ENCODE assay signal across 20 mouse cellular contexts in the genomic region with DNA sequence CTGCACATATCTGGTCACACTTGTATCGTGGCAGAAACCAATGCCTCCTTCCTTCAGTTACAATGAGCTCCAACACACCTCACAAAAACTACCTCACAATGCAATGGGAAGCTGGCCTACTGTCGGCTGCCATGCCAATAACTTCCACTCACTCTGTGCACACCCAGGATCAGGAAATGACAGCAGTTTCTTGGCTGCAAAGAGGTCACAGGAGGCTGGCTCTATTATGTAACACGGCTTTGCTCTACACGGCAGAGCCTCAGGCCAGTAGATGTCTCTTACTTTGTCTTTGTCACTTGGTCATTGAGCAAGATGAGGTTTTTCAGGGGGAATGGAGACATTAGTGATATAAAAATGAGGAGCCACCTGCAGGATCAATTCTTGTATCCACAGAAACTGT.
DNase-seq lines count a peak whose midpoint lies in the region; ATAC-seq and TF ChIP-seq lines count a peak whose summit lies in the region.
"Had no signal": no experiment of that assay in that cellular context is flagged by ENCODE, and none has a peak within 500 bp of the region (broad histone marks: within the 10 kb centered on the region; RNA-seq: fewer than 3 reads in every experiment).

No protein-coding gene starts in this region.

- peak overlapping the region; percentile 64 for H3K27ac ChIP-seq in heart, adult 2 months
- H3K27ac ChIP-seq in midbrain, embryonic 11.5 days (ENCODE audit: low read depth, low read length): no peak overlapping the region
- no peak overlapping the region for H3K27ac ChIP-seq in midbrain, embryonic 13.5 days
- no peak overlapping the region for H3K27ac ChIP-seq in hindbrain, embryonic 10.5 days
- H3K27ac ChIP-seq: forebrain, embryonic 12.5 days; neural tube, embryonic 12.5 days had no signal

- TF ChIP-seq EP300 in heart, adult 2 months (IDR thresholded peaks at IDR 0.05; ENCODE audit: insufficient read depth, low read depth, low read length): peak; percentile 86

- no peak overlapping the region for H3K4me2 ChIP-seq in midbrain, embryonic 11.5 days
- H3K4me2 ChIP-seq in midbrain, embryonic 13.5 days (replicated peaks): no peak overlapping the region
- H3K4me2 ChIP-seq: forebrain, embryonic 12.5 days; heart, embryonic 12.5 days; limb, embryonic 15.5 days; neural tube, embryonic 12.5 days had no signal

- ATAC-seq in midbrain, embryonic 11.5 days (ENCODE audit: low FRiP score): no peak
- ATAC-seq in midbrain, embryonic 13.5 days: no peak

- no peaks in the 10 kb centered on the region for H3K9me3 ChIP-seq in midbrain, embryonic 11.5 days (ENCODE audit: control insufficient read depth, low read length)
- no peaks in the 10 kb centered on the region for H3K9me3 ChIP-seq in midbrain, embryonic 13.5 days
- H3K9me3 ChIP-seq in hindbrain, embryonic 10.5 days: no peaks in the 10 kb centered on the region
- H3K9me3 ChIP-seq: forebrain, embryonic 12.5 days; heart, embryonic 12.5 days; limb, embryonic 15.5 days; megakaryocyte, embryonic 14.5 days; neural tube, embryonic 12.5 days had no signal

- WGBS in heart, adult 2 months: 18% methylated on average over 4 of the region's 4 CpGs
- WGBS in midbrain, embryonic 11.5 days: 86% methylated on average over 4 of the region's 4 CpGs
- WGBS in midbrain, embryonic 13.5 days: 81% methylated on average over 4 of the region's 4 CpGs
- 85% methylated on average over 4 of the region's 4 CpGs for WGBS in hindbrain, embryonic 10.5 days

- H3K9ac ChIP-seq in heart, adult 2 months (ENCODE audit: low read depth, low read length): no peak overlapping the region
- H3K9ac ChIP-seq in midbrain, embryonic 11.5 days (ENCODE audit: low read length): no peak overlapping the region
- no peak overlapping the region for H3K9ac ChIP-seq in midbrain, embryonic 13.5 days (replicated peaks)
- H3K9ac ChIP-seq: forebrain, embryonic 12.5 days; heart, embryonic 12.5 days; limb, embryonic 15.5 days; neural tube, embryonic 12.5 days had no signal

- intact Hi-C loops in heart, adult 2 months (cut with DNase I): no loop called here
- intact Hi-C loops in heart, postnatal 25 days (cut with DNase I): no loop called here

- peaks cover 2% of the 10 kb centered on the region for H3K79me2 ChIP-seq in heart, adult 2 months (replicated peaks; ENCODE audit: control insufficient read depth, insufficient read depth, low read length)

- no peak for TF ChIP-seq POLR2A in heart, adult 2 months (IDR thresholded peaks at IDR 0.05; ENCODE audit: insufficient read depth, low read depth, low read length)

- H3K27me3 ChIP-seq in heart, adult 2 months (ENCODE audit: control insufficient read depth, insufficient read depth, low read length): no peaks in the 10 kb centered on the region
- no peaks in the 10 kb centered on the region for H3K27me3 ChIP-seq in midbrain, embryonic 11.5 days (ENCODE audit: control insufficient read depth, insufficient read depth, low read length)
- no peaks in the 10 kb centered on the region for H3K27me3 ChIP-seq in midbrain, embryonic 13.5 days
- H3K27me3 ChIP-seq in hindbrain, embryonic 10.5 days (ENCODE audit: insufficient read depth, poor library complexity, severe bottlenecking): no peaks in the 10 kb centered on the region
- H3K27me3 ChIP-seq: forebrain, embryonic 12.5 days; heart, embryonic 12.5 days; limb, embryonic 15.5 days; neural tube, embryonic 12.5 days had no signal

- TF ChIP-seq CTCF in heart, adult 2 months (IDR thresholded peaks at IDR 0.05): no peak

- H3K4me1 ChIP-seq in heart, adult 2 months (ENCODE audit: control insufficient read depth, insufficient read depth, low read length): peaks cover 43% of the 10 kb centered on the region
- H3K4me1 ChIP-seq in midbrain, embryonic 11.5 days (ENCODE audit: control insufficient read depth, insufficient read depth, low read length): no peaks in the 10 kb centered on the region
- no peaks in the 10 kb centered on the region for H3K4me1 ChIP-seq in midbrain, embryonic 13.5 days (replicated peaks)
- no peaks in the 10 kb centered on the region for H3K4me1 ChIP-seq in hindbrain, embryonic 10.5 days (replicated peaks)
- H3K4me1 ChIP-seq: forebrain, embryonic 12.5 days; megakaryocyte, embryonic 14.5 days; neural tube, embryonic 12.5 days had no signal

- H3K4me3 ChIP-seq in heart, adult 2 months: no peak overlapping the region
- no peak overlapping the region for H3K4me3 ChIP-seq in midbrain, embryonic 11.5 days (ENCODE audit: low read depth, low read length)
- no peak overlapping the region for H3K4me3 ChIP-seq in midbrain, embryonic 13.5 days (replicated peaks)
- H3K4me3 ChIP-seq in hindbrain, embryonic 10.5 days: no peak overlapping the region
- H3K4me3 ChIP-seq: forebrain, embryonic 12.5 days; heart, embryonic 12.5 days; limb, embryonic 15.5 days; megakaryocyte, embryonic 14.5 days; neural tube, embryonic 12.5 days had no signal

- H3K36me3 ChIP-seq in heart, adult 2 months (ENCODE audit: control insufficient read depth, insufficient read depth, low read length): peaks cover 70% of the 10 kb centered on the region
- H3K36me3 ChIP-seq in midbrain, embryonic 11.5 days (ENCODE audit: control insufficient read depth, insufficient read depth, low read length): no peaks in the 10 kb centered on the region
- H3K36me3 ChIP-seq in midbrain, embryonic 13.5 days: no peaks in the 10 kb centered on the region
- no peaks in the 10 kb centered on the region for H3K36me3 ChIP-seq in hindbrain, embryonic 10.5 days
- H3K36me3 ChIP-seq: forebrain, embryonic 12.5 days; heart, embryonic 12.5 days; limb, embryonic 15.5 days; neural tube, embryonic 12.5 days had no signal

- DNase-seq in adrenal gland, postnatal 10 days: peak; percentile 42
- no peak for DNase-seq in adrenal gland, adult 8-10 months
- DNase-seq in heart, adult 2 months: peak in 1 of 2 experiments; percentile 43
- no peak for DNase-seq in heart, postnatal 25 days (ENCODE audit: low spot score)
- peak; percentile 56 for DNase-seq in midbrain, embryonic 11.5 days (ENCODE audit: low spot score, missing footprints)
- no peak for DNase-seq in hindbrain, embryonic 10.5 days (ENCODE audit: low spot score)
- no peak for DNase-seq in right cerebral cortex, adult 18-20 months
- DNase-seq: embryo, embryonic 11 days; gastrocnemius, postnatal 25 days; heart, postnatal 36 days; kidney, adult 8-10 months; layer of hippocampus, postnatal 36 days; right cerebral cortex, postnatal 14 days; thymus, postnatal 14 days had no signal

Comparison
In these comparisons a context has a peak if more than half of its experiments do, and no peak if none do; other contexts are left out.
1. DNase-seq: peak in adrenal gland, postnatal 10 days (single experiment) and midbrain, embryonic 11.5 days (single experiment); none in adrenal gland, adult 8-10 months (single experiment), heart, postnatal 25 days (single experiment), hindbrain, embryonic 10.5 days (single experiment) and right cerebral cortex, adult 18-20 months (single experiment).